Mouse (Mus musculus): ENCODE results near the gene Tssk4. TPM values are rescaled to one million over a fixed set of nuclear protein-coding genes. Genes with fewer than 3 reads are reported as not detected.

Tssk4 gene
- polyA plus RNA-seq, 1 experiment from 2014 or later: 1.6 TPM

- peaks cover 63% of the 10 kb centered on the region for H3K36me3 ChIP-seq (ENCODE audit: control insufficient read depth, insufficient read depth, low read length)
- no peak for ATAC-seq (ENCODE audit: insufficient number of reproducible peaks, insufficient read depth, low FRiP score, low read depth)
These were observed 12.2 kb upstream of the Tssk4 start, which contains the start of gene Gm49378 for GRCm38 (mm10) chr14:55637795-55638194. Gene Gm49378, minus strand, starts transcription at chr14:55637895.

GRCm38 (mm10) chr14:55640816-55641215, 9.2 kb upstream of the Tssk4 start:
- no peak overlapping the region for H3K9ac ChIP-seq (replicated peaks; ENCODE audit: low read depth, low read length)
- no peak overlapping the region for H3K27ac ChIP-seq (ENCODE audit: low read length)
- ATAC-seq (ENCODE audit: insufficient number of reproducible peaks, insufficient read depth, low FRiP score, low read depth): no peak
- peaks cover 10% of the 10 kb centered on the region; the same call in 1 of the 2 replicates for H3K4me1 ChIP-seq (ENCODE audit: control insufficient read depth, insufficient read depth, low read length)
- no peaks in the 10 kb centered on the region for H3K27me3 ChIP-seq (ENCODE audit: control insufficient read depth, insufficient read depth, low read length)
- no peaks in the 10 kb centered on the region for H3K9me3 ChIP-seq (ENCODE audit: control insufficient read depth, low read depth, low read length)
- H3K4me2 ChIP-seq (replicated peaks; ENCODE audit: low read depth, low read length): no peak overlapping the region
- H3K4me3 ChIP-seq (ENCODE audit: low read depth, low read length): no peak overlapping the region
- WGBS: 95% methylated on average over 14 of the region's 14 CpGs
- peaks cover 50% of the 10 kb centered on the region for H3K36me3 ChIP-seq (ENCODE audit: control insufficient read depth, insufficient read depth, low read length)

More at GRCm38 (mm10) chr14:55637795-55638194, 12.2 kb upstream of the Tssk4 start, which contains the start of gene Gm49378:
- H3K9ac ChIP-seq (replicated peaks; ENCODE audit: low read depth, low read length): no peak within 1 kb of the TSS
- H3K4me3 ChIP-seq (ENCODE audit: low read depth, low read length): no peak within 1 kb of the TSS
- H3K4me1 ChIP-seq (ENCODE audit: control insufficient read depth, insufficient read depth, low read length): peaks cover 9% of the 10 kb centered on the region; the same call in 1 of the 2 replicates
- H3K27me3 ChIP-seq (ENCODE audit: control insufficient read depth, insufficient read depth, low read length): no peaks in the 10 kb centered on the region
- 94% methylated on average over 9 of the region's 9 CpGs for WGBS
- no peak within 1 kb of the TSS for H3K27ac ChIP-seq (ENCODE audit: low read length)
- no peaks in the 10 kb centered on the region for H3K9me3 ChIP-seq (ENCODE audit: control insufficient read depth, low read depth, low read length)
- no peak within 1 kb of the TSS for H3K4me2 ChIP-seq (replicated peaks; ENCODE audit: low read depth, low read length)

- no peak for ATAC-seq (ENCODE audit: insufficient number of reproducible peaks, insufficient read depth, low FRiP score, low read depth)
- Histone ChIP-seq H3K9me3 (ENCODE audit: control insufficient read depth, low read depth, low read length) (no peaks in the 10 kb centered on the region), H3K27ac (ENCODE audit: low read length) (no peak overlapping the region), H3K4me1 (ENCODE audit: control insufficient read depth, insufficient read depth, low read length) (peaks cover 10% of the 10 kb centered on the region; the same call in 1 of the 2 replicates), H3K9ac (replicated peaks; ENCODE audit: low read depth, low read length) (no peak overlapping the region), H3K36me3 (ENCODE audit: control insufficient read depth, insufficient read depth, low read length) (peaks cover 48% of the 10 kb centered on the region), H3K4me3 (ENCODE audit: low read depth, low read length) (no peak overlapping the region), H3K27me3 (ENCODE audit: control insufficient read depth, insufficient read depth, low read length) (no peaks in the 10 kb centered on the region), H3K4me2 (replicated peaks; ENCODE audit: low read depth, low read length) (no peak overlapping the region)
- 94% methylated on average over 13 of the region's 13 CpGs for WGBS
These were observed 8.7 kb upstream of the Tssk4 start for GRCm38 (mm10) chr14:55641291-55641690.

GRCm38 (mm10) chr14:55642679-55643059, 7.3 kb upstream of the Tssk4 start:
- 0 out of 2 replicates have a peak, but pooled peaks have one; percentile 6 for ATAC-seq (ENCODE audit: insufficient number of reproducible peaks, insufficient read depth, low FRiP score, low read depth)
- Histone ChIP-seq H3K4me3 (ENCODE audit: low read depth, low read length) (peak overlapping the region; percentile 67), H3K27ac (ENCODE audit: low read length) (peak overlapping the region; percentile 95; the same call in 1 of the 2 replicates), H3K27me3 (ENCODE audit: control insufficient read depth, insufficient read depth, low read length) (no peaks in the 10 kb centered on the region), H3K4me2 (replicated peaks; ENCODE audit: low read depth, low read length) (peak overlapping the region; percentile 76), H3K4me1 (ENCODE audit: control insufficient read depth, insufficient read depth, low read length) (peaks cover 10% of the 10 kb centered on the region; the same call in 1 of the 2 replicates), H3K9ac (replicated peaks; ENCODE audit: low read depth, low read length) (peak overlapping the region; percentile 89), H3K9me3 (ENCODE audit: control insufficient read depth, low read depth, low read length) (no peaks in the 10 kb centered on the region), H3K36me3 (ENCODE audit: control insufficient read depth, insufficient read depth, low read length) (peaks cover 40% of the 10 kb centered on the region)
- whole genome bisulfite sequencing: 21% methylated on average over 8 of the region's 8 CpGs

GRCm38 (mm10) chr14:55643060-55643907, 6.7 kb upstream of the Tssk4 start, which contains the start of gene Tm9sf1:
Gene Tm9sf1, minus strand, starts transcription at chr14:55643806.
- H3K4me1 ChIP-seq (ENCODE audit: control insufficient read depth, insufficient read depth, low read length): peaks cover 10% of the 10 kb centered on the region; the same call in 1 of the 2 replicates
- under 1% methylated on average over 88 of the region's 89 CpGs for WGBS
- peak within 1 kb of the TSS; percentile 76 for H3K4me2 ChIP-seq (replicated peaks; ENCODE audit: low read depth, low read length)
- ATAC-seq (ENCODE audit: insufficient number of reproducible peaks, insufficient read depth, low FRiP score, low read depth): peak; percentile 87
- H3K9ac ChIP-seq (replicated peaks; ENCODE audit: low read depth, low read length): peak within 1 kb of the TSS; percentile 89
- H3K27me3 ChIP-seq (ENCODE audit: control insufficient read depth, insufficient read depth, low read length): no peaks in the 10 kb centered on the region
- no peaks in the 10 kb centered on the region for H3K9me3 ChIP-seq (ENCODE audit: control insufficient read depth, low read depth, low read length)
- peak within 1 kb of the TSS; percentile 67 for H3K4me3 ChIP-seq (ENCODE audit: low read depth, low read length)
- peak within 1 kb of the TSS; percentile 95 for H3K27ac ChIP-seq (ENCODE audit: low read length)
- peaks cover 34% of the 10 kb centered on the region for H3K36me3 ChIP-seq (ENCODE audit: control insufficient read depth, insufficient read depth, low read length)

GRCm38 (mm10) chr14:55644261-55644888, 5.6 kb upstream of the Tssk4 start:
- ATAC-seq (ENCODE audit: insufficient number of reproducible peaks, insufficient read depth, low FRiP score, low read depth): no peak
- Histone ChIP-seq H3K27me3 (ENCODE audit: control insufficient read depth, insufficient read depth, low read length) (no peaks in the 10 kb centered on the region), H3K9me3 (ENCODE audit: control insufficient read depth, low read depth, low read length) (no peaks in the 10 kb centered on the region), H3K9ac (replicated peaks; ENCODE audit: low read depth, low read length) (peak overlapping the region; percentile 89), H3K36me3 (ENCODE audit: control insufficient read depth, insufficient read depth, low read length) (peaks cover 24% of the 10 kb centered on the region; the same call in 1 of the 2 replicates), H3K4me2 (replicated peaks; ENCODE audit: low read depth, low read length) (peak overlapping the region; percentile 76), H3K4me3 (ENCODE audit: low read depth, low read length) (peak overlapping the region; percentile 67), H3K27ac (ENCODE audit: low read length) (peak overlapping the region; percentile 95; the same call in 1 of the 2 replicates), H3K4me1 (ENCODE audit: control insufficient read depth, insufficient read depth, low read length) (peaks cover 10% of the 10 kb centered on the region; the same call in 1 of the 2 replicates)
- 23% methylated on average over 17 of the region's 17 CpGs for WGBS

- no peak for ATAC-seq (ENCODE audit: insufficient number of reproducible peaks, insufficient read depth, low FRiP score, low read depth)
These were observed 1.5 kb downstream of the Tssk4 start for GRCm38 (mm10) chr14:55651528-55651927.

GRCm38 (mm10) chr14:55656935-55657334, 7.0 kb downstream of the Tssk4 start:
- Histone ChIP-seq H3K9ac (replicated peaks; ENCODE audit: low read depth, low read length) (no peak overlapping the region), H3K36me3 (ENCODE audit: control insufficient read depth, insufficient read depth, low read length) (peaks cover 16% of the 10 kb centered on the region), H3K4me1 (ENCODE audit: control insufficient read depth, insufficient read depth, low read length) (0 out of 2 replicates have a peak, but pooled peaks cover 6% of the 10 kb centered on the region), H3K27me3 (ENCODE audit: control insufficient read depth, insufficient read depth, low read length) (no peaks in the 10 kb centered on the region), H3K4me3 (ENCODE audit: low read depth, low read length) (no peak overlapping the region), H3K9me3 (ENCODE audit: control insufficient read depth, low read depth, low read length) (no peaks in the 10 kb centered on the region), H3K4me2 (replicated peaks; ENCODE audit: low read depth, low read length) (no peak overlapping the region), H3K27ac (ENCODE audit: low read length) (no peak overlapping the region)
- no peak for ATAC-seq (ENCODE audit: insufficient number of reproducible peaks, insufficient read depth, low FRiP score, low read depth)
- WGBS: 79% methylated on average over 3 of the region's 3 CpGs

More at GRCm38 (mm10) chr14:55651528-55651927, 1.5 kb downstream of the Tssk4 start:
- H3K4me2 ChIP-seq (replicated peaks; ENCODE audit: low read depth, low read length): no peak overlapping the region
- WGBS: 78% methylated on average over 7 of the region's 7 CpGs
- H3K27ac ChIP-seq (ENCODE audit: low read length): no peak overlapping the region
- no peak overlapping the region for H3K4me3 ChIP-seq (ENCODE audit: low read depth, low read length)
- H3K27me3 ChIP-seq (ENCODE audit: control insufficient read depth, insufficient read depth, low read length): no peaks in the 10 kb centered on the region
- no peaks in the 10 kb centered on the region for H3K9me3 ChIP-seq (ENCODE audit: control insufficient read depth, low read depth, low read length)
- no peaks in the 10 kb centered on the region for H3K4me1 ChIP-seq (ENCODE audit: control insufficient read depth, insufficient read depth, low read length)
- no peak overlapping the region for H3K9ac ChIP-seq (replicated peaks; ENCODE audit: low read depth, low read length)
- 0 out of 2 replicates have a peak, but pooled peaks cover 1% of the 10 kb centered on the region for H3K36me3 ChIP-seq (ENCODE audit: control insufficient read depth, insufficient read depth, low read length)
